Mouse (Mus musculus) inflammation-experienced regulatory T-cells, adult 6 months (primary cell): ENCODE measurements at regions not wholly inside any gene's neighbourhood (a gene's known extent, or its start where the extent isn't known, plus 50 kb on each side); places are given as distances from the start of the nearest gene placed in this dataset.

Source experiments
- ATAC-seq: one replicate; pipeline ENCODE4 v1.8.0; 2017

- ATAC-seq: no peak
Observed at GRCm38 (mm10) chr12:110087812-110088211, 191.1 kb upstream of the Dio3 start.

GRCm38 (mm10) chr12:110102186-110102585, 176.7 kb upstream of the Dio3 start:
- no peak for ATAC-seq

- ATAC-seq: no peak
Observed at GRCm38 (mm10) chr12:110112051-110112722, 166.7 kb upstream of the Dio3 start.

- ATAC-seq: no peak
Observed at GRCm38 (mm10) chr12:110112723-110113105, 166.2 kb upstream of the Dio3 start.

GRCm38 (mm10) chr12:110120141-110120540, 158.7 kb upstream of the Dio3 start:
- no peak for ATAC-seq

- ATAC-seq: no peak
Observed at GRCm38 (mm10) chr12:110122976-110123375, 155.9 kb upstream of the Dio3 start.

- no peak for ATAC-seq
Observed at GRCm38 (mm10) chr12:110126525-110126924, 152.3 kb upstream of the Dio3 start.

- ATAC-seq: no peak
Observed at GRCm38 (mm10) chr12:110145379-110145778, 133.5 kb upstream of the Dio3 start.

GRCm38 (mm10) chr12:110154225-110154962, 124.5 kb upstream of the Dio3 start:
- no peak for ATAC-seq

- ATAC-seq: no peak
Observed at GRCm38 (mm10) chr12:110154963-110155325, 123.9 kb upstream of the Dio3 start.

- no peak for ATAC-seq
Observed at GRCm38 (mm10) chr12:110156441-110156840, 122.4 kb upstream of the Dio3 start.

- no peak for ATAC-seq
Observed at GRCm38 (mm10) chr12:110157998-110158747, 120.7 kb upstream of the Dio3 start.

GRCm38 (mm10) chr12:110161306-110161705, 117.6 kb upstream of the Dio3 start:
- ATAC-seq: no peak

- ATAC-seq: no peak
Observed at GRCm38 (mm10) chr12:110165462-110165861, 113.4 kb upstream of the Dio3 start.

GRCm38 (mm10) chr12:110168407-110168806, 110.5 kb upstream of the Dio3 start:
- no peak for ATAC-seq

- no peak for ATAC-seq
Observed at GRCm38 (mm10) chr12:110169261-110169660, 109.6 kb upstream of the Dio3 start.

- no peak for ATAC-seq
Observed at GRCm38 (mm10) chr12:110170496-110170895, 108.4 kb upstream of the Dio3 start.

GRCm38 (mm10) chr12:110177826-110178225, 101.0 kb upstream of the Dio3 start:
- ATAC-seq: no peak

GRCm38 (mm10) chr12:110183473-110183872, 95.4 kb upstream of the Dio3 start:
- no peak for ATAC-seq

- ATAC-seq: no peak
Observed at GRCm38 (mm10) chr12:110185399-110185798, 93.5 kb upstream of the Dio3 start.

- ATAC-seq: no peak
Observed at GRCm38 (mm10) chr12:110186381-110186780, 92.5 kb upstream of the Dio3 start.

- no peak for ATAC-seq
Observed at GRCm38 (mm10) chr12:110186911-110187245, 92.0 kb upstream of the Dio3 start.

GRCm38 (mm10) chr12:110187246-110188135, 91.4 kb upstream of the Dio3 start:
- no peak for ATAC-seq
